Mouse (Mus musculus): ENCODE measurements around the gene Pgm5. TPM values are rescaled to one million over a fixed set of nuclear protein-coding genes. Genes with fewer than 3 reads are reported as not detected.

Pgm5 gene
- total and polyA plus RNA-seq, 2 experiments from 2014 or later = 0.57 to 11.7 TPM

GRCm38 (mm10) chr19:24648016-24648415 is 213.6 kb downstream of the Pgm5 start:
- Histone ChIP-seq H3K9me3 (ENCODE audit: low read length) (no peaks in the 10 kb centered on the region), H3K36me3 (ENCODE audit: insufficient read depth, low read length) (no peaks in the 10 kb centered on the region), H3K4me3 (ENCODE audit: low read depth, low read length) (no peak overlapping the region), H3K27ac (ENCODE audit: low read depth, low read length) (no peak overlapping the region), H3K27me3 (ENCODE audit: insufficient read depth, low read length) (no peaks in the 10 kb centered on the region), H3K4me2 (ENCODE audit: low read depth, low read length, poor library complexity, severe bottlenecking) (no peak overlapping the region), H3K4me1 (ENCODE audit: insufficient read depth, low read length) (peaks cover 7% of the 10 kb centered on the region; the same call in 1 of the 2 replicates), H3K9ac (replicated peaks; ENCODE audit: low read length, poor library complexity, severe bottlenecking) (no peak overlapping the region)
- DNase-seq (ENCODE audit: low spot score) = no peak
- TF ChIP-seq CTCF (IDR thresholded peaks at IDR 0.05) = no peak
- 81% methylated on average over 8 of the region's 8 CpGs for WGBS
- ATAC-seq (ENCODE audit: low FRiP score) = no peak

- no peak for DNase-seq (ENCODE audit: low spot score)
- no peak overlapping the region for H3K4me3 ChIP-seq (ENCODE audit: low read depth, low read length)
- no peaks in the 10 kb centered on the region for H3K27me3 ChIP-seq (ENCODE audit: insufficient read depth, low read length)
- H3K36me3 ChIP-seq (ENCODE audit: insufficient read depth, low read length) = no peaks in the 10 kb centered on the region
- H3K9ac ChIP-seq (replicated peaks; ENCODE audit: low read length, poor library complexity, severe bottlenecking) = no peak overlapping the region
- 78% methylated on average over 8 of the region's 8 CpGs for WGBS
- TF ChIP-seq CTCF (IDR thresholded peaks at IDR 0.05) = no peak
- H3K4me2 ChIP-seq (ENCODE audit: low read depth, low read length, poor library complexity, severe bottlenecking) = no peak overlapping the region
- no peak for ATAC-seq (ENCODE audit: low FRiP score)
- no peak overlapping the region for H3K27ac ChIP-seq (ENCODE audit: low read depth, low read length)
- no peaks in the 10 kb centered on the region for H3K4me1 ChIP-seq (ENCODE audit: insufficient read depth, low read length)
- H3K9me3 ChIP-seq (ENCODE audit: low read length) = no peaks in the 10 kb centered on the region
Measured at GRCm38 (mm10) chr19:24646162-24646829, 215.4 kb downstream of the Pgm5 start.

DNA sequence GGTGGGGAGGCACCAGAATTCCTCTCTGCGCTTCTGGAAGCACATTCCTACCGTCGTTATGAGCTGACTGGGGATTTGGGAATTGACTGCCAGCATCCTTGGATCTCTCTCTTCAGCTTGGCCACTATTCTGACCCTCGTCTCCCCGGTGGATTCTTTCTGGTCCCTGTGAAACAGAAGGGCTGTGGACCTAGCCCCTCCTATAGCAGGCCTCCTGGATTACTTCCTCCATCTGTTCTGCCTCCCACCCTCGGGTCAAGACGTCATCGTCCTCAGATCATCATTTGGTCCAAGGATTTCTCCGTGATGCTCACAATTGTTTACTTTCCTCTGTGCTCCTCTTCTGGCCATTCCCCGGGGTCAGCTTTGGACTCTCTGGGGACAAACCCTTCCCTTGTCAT is 216.7 kb downstream of the Pgm5 start:
- Histone ChIP-seq H3K9ac (replicated peaks; ENCODE audit: low read length, poor library complexity, severe bottlenecking) (no peak overlapping the region), H3K27me3 (ENCODE audit: insufficient read depth, low read length) (no peaks in the 10 kb centered on the region), H3K27ac (ENCODE audit: low read depth, low read length) (no peak overlapping the region), H3K4me2 (ENCODE audit: low read depth, low read length, poor library complexity, severe bottlenecking) (no peak overlapping the region), H3K9me3 (ENCODE audit: low read length) (no peaks in the 10 kb centered on the region), H3K36me3 (ENCODE audit: insufficient read depth, low read length) (no peaks in the 10 kb centered on the region), H3K4me3 (ENCODE audit: low read depth, low read length) (no peak overlapping the region), H3K4me1 (ENCODE audit: insufficient read depth, low read length) (no peaks in the 10 kb centered on the region)
- WGBS = 76% methylated on average over 10 of the region's 10 CpGs
- TF ChIP-seq CTCF (IDR thresholded peaks at IDR 0.05) = no peak
- DNase-seq (ENCODE audit: low spot score) = no peak
- ATAC-seq (ENCODE audit: low FRiP score) = no peak

DNA sequence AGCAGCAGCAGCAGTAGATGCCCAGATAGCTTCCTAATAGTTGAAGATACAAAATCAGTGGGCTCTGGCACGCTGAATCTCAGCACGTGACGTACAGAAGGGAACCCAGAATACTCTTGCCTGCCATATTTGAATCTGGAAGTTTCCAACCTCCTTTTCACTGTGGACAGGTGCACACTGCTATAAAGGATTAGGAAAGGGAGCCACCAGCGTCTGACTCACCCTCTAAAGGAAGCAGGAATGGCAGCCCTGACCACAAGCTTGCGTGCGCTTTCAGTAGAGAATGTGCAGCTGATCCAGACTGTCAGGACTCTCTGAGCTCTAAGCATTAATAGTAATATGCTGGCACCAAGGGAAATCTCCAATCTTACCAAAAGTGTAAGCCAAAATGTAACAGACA is 220.7 kb downstream of the Pgm5 start:
- DNase-seq (ENCODE audit: low spot score) = no peak
- H3K27me3 ChIP-seq (ENCODE audit: insufficient read depth, low read length) = no peaks in the 10 kb centered on the region
- no peaks in the 10 kb centered on the region for H3K9me3 ChIP-seq (ENCODE audit: low read length)
- H3K27ac ChIP-seq (ENCODE audit: low read depth, low read length) = no peak overlapping the region
- H3K4me3 ChIP-seq (ENCODE audit: low read depth, low read length) = no peak overlapping the region
- H3K9ac ChIP-seq (replicated peaks; ENCODE audit: low read length, poor library complexity, severe bottlenecking) = no peak overlapping the region
- H3K4me1 ChIP-seq (ENCODE audit: insufficient read depth, low read length) = no peaks in the 10 kb centered on the region
- WGBS = 87% methylated on average over 6 of the region's 6 CpGs
- ATAC-seq (ENCODE audit: low FRiP score) = no peak
- no peak for TF ChIP-seq CTCF (IDR thresholded peaks at IDR 0.05)
- no peak overlapping the region for H3K4me2 ChIP-seq (ENCODE audit: low read depth, low read length, poor library complexity, severe bottlenecking)
- no peaks in the 10 kb centered on the region for H3K36me3 ChIP-seq (ENCODE audit: insufficient read depth, low read length)

- H3K4me3 ChIP-seq (ENCODE audit: low read depth, low read length) = no peak overlapping the region
- ATAC-seq (ENCODE audit: low FRiP score) = no peak
- no peaks in the 10 kb centered on the region for H3K4me1 ChIP-seq (ENCODE audit: insufficient read depth, low read length)
- DNase-seq (ENCODE audit: low spot score) = no peak
- no peaks in the 10 kb centered on the region for H3K9me3 ChIP-seq (ENCODE audit: low read length)
- no peak for TF ChIP-seq CTCF (IDR thresholded peaks at IDR 0.05)
- 95% methylated on average over 6 of the region's 6 CpGs for WGBS
- H3K27me3 ChIP-seq (ENCODE audit: insufficient read depth, low read length) = no peaks in the 10 kb centered on the region
- H3K27ac ChIP-seq (ENCODE audit: low read depth, low read length) = no peak overlapping the region
- H3K36me3 ChIP-seq (ENCODE audit: insufficient read depth, low read length) = no peaks in the 10 kb centered on the region
- H3K9ac ChIP-seq (replicated peaks; ENCODE audit: low read length, poor library complexity, severe bottlenecking) = no peak overlapping the region
- no peak overlapping the region for H3K4me2 ChIP-seq (ENCODE audit: low read depth, low read length, poor library complexity, severe bottlenecking)
Measured at GRCm38 (mm10) chr19:24637988-24638387, 223.7 kb downstream of the Pgm5 start.

DNA sequence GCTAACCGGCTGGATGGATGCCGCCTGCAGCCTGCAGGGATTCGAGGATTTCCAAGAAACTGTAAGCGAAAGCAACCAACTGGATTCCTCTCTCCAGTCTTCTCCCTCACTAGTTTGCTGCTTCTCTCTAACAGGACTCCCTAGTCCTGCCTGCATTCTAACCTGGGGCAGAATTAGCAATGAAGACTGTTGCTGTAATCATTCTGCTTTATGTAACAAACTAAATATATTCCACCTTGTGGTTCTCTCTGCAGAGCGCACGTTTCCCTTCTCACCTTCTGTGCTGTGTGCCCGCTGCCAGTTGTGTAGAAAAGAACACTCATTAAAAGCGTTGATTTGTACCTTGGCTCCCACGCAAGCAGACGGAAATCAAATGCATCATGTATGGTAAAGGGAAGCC is 225.0 kb downstream of the Pgm5 start:
- no peaks in the 10 kb centered on the region for H3K36me3 ChIP-seq (ENCODE audit: insufficient read depth, low read length)
- no peaks in the 10 kb centered on the region for H3K27me3 ChIP-seq (ENCODE audit: insufficient read depth, low read length)
- no peaks in the 10 kb centered on the region for H3K9me3 ChIP-seq (ENCODE audit: low read length)
- 83% methylated on average over 10 of the region's 10 CpGs for WGBS
- no peak overlapping the region for H3K4me2 ChIP-seq (ENCODE audit: low read depth, low read length, poor library complexity, severe bottlenecking)
- DNase-seq (ENCODE audit: low spot score) (no peak), ATAC-seq (ENCODE audit: low FRiP score) (no peak)
- no peak overlapping the region for H3K27ac ChIP-seq (ENCODE audit: low read depth, low read length)
- H3K4me1 ChIP-seq (ENCODE audit: insufficient read depth, low read length) = no peaks in the 10 kb centered on the region
- no peak for TF ChIP-seq CTCF (IDR thresholded peaks at IDR 0.05)
- no peak overlapping the region for H3K9ac ChIP-seq (replicated peaks; ENCODE audit: low read length, poor library complexity, severe bottlenecking)
- H3K4me3 ChIP-seq (ENCODE audit: low read depth, low read length) = no peak overlapping the region
